Mouse (Mus musculus) testis, adult 2 months (tissue): ENCODE data around the gene Tmsb10.

ENCODE experiments used
- CTCF ChIP-seq: fragments of 200-500 bp; IDR thresholded peaks from 2 replicates; pipeline ENCODE4 v1.5.1; 2012; ENCODE audit warnings: low read depth, mild to moderate bottlenecking, inconsistent platforms, low read length, moderate library complexity; ENCODE audit not compliant: control insufficient read depth, insufficient read depth, insufficient replicate concordance
- POLR2A ChIP-seq: fragments of 200-500 bp; IDR thresholded peaks from 2 replicates; pipeline ENCODE4 v1.6.1; 2012; ENCODE audit warnings: low read depth, mild to moderate bottlenecking, inconsistent platforms, low read length, moderate library complexity; ENCODE audit not compliant: control insufficient read depth

GRCm38 (mm10) chr6:72929795-72930398 lies 28.7 kb downstream of the Tmsb10 start:
- TF ChIP-seq POLR2A (no peak), CTCF (no peak)
